Mouse (Mus musculus): ENCODE measurements around the gene Gm35315.
A peak's percentile ranks its signal among the peaks of the same experiment; 100 is the strongest.
"Not testable (repeated sequence)": the region's sequence is repeated elsewhere in the genome, so short reads cannot be mapped to it uniquely, and the experiment has no call there.

Gene Gm35315

DNA sequence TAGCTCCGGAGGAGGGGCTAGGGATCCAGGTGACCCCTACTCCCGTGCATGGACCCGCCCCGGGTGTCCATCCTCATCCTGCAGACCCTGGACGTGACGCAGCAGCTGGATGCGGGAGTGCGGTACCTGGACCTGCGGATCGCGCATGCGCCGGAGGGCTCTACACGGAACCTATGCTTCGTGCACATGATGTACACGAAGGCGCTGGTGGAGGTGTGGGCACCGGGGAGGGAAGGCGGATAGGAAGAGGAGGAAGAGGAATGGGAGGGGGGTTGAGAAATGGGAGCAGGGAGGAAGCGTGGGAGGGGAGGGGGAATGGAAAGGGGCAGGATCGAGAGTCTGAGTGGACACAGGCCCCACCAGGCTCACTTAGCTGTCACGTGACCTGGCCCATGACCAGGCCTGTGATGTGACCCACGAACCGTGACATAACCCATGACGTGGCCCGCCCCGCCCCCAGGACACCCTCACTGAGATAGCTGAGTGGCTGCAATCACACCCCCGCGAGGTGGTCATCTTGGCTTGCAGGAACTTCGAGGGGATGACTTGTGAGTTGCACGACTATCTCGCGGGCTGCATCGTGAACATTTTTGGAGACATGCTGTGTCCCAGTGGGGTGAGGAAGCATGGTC lies 7.6 kb upstream of the Gm35315 start:
- no peak for DNase-seq (ENCODE audit: low spot score)

DNA sequence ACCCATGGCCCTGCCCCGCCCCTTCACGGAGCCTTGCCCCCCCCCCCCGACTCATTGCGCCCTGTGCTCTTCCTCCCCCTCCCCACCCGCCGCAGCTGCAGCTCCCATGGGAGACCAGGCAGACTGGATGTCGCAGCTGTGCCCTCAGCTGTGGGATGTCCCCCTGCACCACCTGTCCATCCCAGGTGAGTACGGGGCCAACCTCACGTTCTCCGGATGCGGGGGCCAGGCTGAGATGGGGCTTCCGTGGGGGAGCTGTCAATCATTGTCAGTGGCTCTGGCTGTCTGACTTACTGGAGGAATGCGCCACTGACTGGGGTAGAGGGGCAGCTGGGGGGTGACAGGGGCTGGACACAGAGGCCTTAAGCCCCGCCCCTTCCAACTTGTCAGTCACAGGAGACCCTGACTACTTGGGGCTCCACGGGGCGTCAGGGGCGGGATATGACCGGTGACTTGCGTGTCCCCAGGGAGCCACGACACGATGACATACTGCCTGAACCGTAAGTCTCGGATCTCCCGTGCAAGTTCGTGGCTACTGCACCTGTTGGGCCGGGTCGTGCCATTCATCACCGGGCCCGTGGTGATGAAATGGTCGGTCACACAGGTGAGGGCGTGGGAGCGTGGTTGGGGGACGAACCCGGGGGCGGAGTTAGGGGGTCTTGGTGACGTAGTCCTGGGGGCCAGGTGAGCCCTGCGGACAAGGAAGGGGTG lies 6.9 kb upstream of the Gm35315 start:
- DNase-seq (ENCODE audit: low spot score): no peak

DNA sequence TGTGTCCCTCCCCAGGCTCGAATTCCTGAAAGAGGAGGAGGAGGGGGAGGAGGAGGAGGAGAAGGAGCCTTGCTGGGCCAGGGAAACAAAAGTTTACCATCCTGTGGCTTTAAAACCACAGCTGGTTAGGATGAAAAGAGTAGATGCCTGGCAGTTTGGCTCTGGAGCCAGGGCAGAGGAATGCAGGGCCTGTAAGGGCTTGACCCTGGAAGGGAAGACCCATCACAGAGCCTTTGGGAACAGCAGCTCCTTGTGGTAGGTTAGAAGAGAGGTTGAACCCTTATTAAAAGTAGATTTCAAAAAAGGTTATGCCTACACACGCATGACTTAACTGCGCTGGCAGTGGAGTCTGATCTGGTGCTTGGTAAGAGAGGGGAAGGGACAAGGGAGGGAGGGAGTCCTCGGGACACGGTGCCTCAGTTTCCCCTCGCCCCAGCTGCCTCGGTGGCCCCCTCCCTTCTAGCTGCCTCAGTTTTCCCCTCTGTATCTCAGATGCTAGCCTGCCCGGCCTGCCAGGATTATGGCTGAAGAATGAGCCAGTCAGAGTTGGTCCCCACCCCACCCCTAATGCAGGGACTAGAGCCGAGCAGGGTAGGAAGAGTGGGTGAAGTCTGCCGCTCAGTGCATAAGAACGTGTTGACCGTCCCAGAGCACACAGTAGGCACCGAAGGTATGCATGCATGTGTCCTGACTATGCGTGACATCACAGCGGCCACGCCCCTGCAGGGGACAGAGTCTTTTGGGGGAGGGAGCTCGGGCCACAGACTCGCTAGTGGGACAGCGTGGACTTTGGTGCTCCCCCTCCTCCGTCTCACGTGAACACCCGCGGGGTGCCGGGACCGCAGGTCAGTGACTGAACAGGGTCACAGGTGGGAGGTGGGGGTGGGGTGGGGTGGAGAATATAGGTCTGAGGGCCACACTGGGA lies 5.7 kb upstream of the Gm35315 start, which contains the start of gene Plcxd1:
Plcxd1 (plus strand) TSS at position 314 of the 925 bp plus-strand sequence.
- DNase-seq (ENCODE audit: low spot score): no peak

DNA sequence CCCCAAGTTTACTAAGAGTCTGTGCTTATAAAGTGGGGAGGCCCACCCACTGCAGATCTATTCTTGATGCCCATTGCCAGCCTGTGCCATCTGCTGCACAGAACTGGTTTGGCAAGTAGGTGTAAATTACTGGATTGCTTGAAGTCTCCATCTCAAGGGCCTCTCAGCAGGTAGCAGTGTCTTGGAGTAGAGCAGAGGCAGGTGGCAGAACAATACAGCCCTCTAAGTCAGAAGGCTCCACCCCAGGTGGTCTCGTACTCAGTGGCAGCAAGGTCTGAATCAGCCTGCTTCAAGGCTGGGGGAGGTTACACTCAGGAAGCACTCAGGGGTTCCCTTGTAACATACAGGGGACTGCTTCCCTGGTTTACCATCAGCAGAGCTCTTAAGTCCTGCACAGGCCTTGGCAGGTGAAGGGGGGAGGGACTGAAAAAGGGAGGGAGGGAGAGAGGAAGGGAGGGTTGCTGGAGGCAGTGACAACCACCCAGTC lies 4.8 kb upstream of the Gm35315 start:
- DNase-seq (ENCODE audit: low spot score): no peak

DNA sequence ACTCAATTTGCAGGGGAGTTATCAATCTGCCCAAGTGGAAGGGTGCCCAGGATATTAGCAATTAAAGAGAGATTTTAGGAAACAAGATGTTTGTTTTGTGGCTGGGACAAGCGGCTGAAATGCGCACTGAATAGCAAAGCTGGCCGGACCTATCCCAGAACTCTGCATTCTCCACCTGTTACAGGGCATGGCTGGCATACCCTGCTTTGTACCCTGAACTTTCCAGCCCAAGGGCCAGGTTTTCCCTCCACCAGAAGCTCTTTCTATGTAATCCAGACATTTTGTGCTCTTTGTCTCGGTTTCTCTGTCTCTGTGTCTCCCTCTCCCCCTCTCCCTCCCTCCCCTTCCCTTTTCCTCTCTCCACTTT lies 610 bp upstream of the Gm35315 start:
- DNase-seq (ENCODE audit: low spot score): no peak

DNA sequence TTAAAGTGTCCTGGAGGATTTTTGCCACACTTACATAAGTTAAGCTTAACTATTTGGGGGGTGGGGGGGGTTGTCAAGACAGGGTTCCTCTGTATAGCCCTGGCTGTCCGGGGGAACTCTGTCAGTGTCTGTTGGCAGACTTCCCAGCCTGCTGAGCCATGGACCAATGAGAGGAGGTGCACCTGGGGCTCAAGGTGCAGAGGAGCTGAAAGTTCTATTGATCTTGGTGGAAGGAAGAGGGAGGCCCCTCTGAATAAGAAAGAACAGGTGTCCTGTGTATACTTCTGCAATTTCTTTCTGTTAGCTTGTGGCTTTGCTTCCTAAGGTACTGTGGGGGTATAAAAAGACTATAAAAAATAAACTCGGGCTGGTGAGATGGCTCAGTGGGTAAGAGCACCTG lies 2.7 kb downstream of the Gm35315 start:
- no peak for DNase-seq (ENCODE audit: low spot score)

DNA sequence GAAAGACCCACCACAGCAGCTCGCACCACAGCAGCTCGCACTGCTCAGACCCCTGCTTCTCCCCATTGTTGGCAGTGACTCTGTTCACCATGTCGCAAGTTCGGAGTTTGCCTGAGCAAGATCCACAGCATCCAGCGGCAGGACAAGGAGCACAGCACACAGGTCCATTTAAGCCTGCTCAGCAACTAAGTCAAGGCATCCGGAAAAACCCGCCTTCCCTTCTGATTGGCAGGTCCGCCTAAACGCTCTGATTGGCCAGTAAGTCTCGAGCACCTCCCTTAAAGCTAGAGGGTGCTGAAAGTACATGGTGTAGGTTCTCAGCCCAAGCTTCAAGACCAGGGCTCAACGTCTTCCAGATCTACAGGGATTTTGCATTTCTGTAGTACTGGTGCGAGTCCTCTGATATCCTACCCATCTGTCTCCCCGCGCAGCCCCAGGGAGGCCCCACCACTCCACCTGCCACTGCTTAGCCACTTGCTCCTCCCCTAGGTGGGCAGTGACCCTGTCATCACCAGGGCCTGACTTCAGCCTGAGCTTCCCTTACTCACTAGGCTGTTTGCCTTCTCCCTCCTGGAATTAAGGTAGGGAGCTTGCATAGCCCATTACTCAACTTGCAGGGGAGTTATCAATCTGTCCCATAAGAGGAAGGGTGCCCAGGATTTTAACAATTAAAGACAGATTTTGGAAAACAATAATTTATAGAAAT lies 7.9 kb downstream of the Gm35315 start:
- no peak for DNase-seq (ENCODE audit: low spot score)

DNA sequence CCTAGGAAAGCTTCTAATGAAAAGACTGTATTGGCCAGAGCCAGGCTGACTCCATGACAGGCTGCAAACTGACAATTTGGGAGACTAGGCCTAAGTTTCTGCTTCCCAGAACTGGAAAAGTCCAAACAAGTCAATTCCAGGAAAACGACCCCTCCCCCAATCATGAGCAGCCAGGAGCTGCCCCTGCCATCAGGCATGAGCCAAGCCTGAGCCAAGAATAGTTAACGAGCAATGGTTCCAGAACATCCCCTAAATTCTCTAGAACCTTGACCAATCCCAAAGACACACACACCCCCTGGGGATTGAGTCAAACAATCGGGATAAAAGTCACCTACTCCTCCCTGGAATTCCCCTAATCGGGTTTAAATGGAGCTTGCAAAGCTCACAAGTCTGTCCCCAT lies 11.3 kb downstream of the Gm35315 start:
- no peak for DNase-seq (ENCODE audit: low spot score)

DNA sequence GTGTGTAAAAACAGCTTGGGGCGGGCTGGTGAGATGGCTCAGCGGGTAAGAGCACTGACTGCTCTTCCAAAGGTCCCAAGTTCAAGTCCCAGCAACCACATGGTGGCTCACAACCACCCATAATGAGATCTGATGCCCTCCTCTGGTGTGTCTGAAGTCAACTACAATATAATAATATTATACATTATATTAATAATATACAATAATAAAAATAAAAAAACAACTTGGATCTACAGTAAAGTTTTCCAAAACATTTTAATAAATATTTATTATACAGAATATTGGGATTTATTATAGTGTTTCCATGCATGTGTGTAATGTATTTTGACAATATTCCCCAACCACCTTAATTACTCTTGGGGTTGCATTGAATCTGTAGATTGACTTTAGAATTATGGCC lies 21.8 kb downstream of the Gm35315 start, which contains the start of gene Gm17655:
Gm17655 (minus strand) TSS at position 101 of the 400 bp plus-strand sequence.
- DNase-seq (ENCODE audit: low spot score): not testable (repeated sequence)

DNA sequence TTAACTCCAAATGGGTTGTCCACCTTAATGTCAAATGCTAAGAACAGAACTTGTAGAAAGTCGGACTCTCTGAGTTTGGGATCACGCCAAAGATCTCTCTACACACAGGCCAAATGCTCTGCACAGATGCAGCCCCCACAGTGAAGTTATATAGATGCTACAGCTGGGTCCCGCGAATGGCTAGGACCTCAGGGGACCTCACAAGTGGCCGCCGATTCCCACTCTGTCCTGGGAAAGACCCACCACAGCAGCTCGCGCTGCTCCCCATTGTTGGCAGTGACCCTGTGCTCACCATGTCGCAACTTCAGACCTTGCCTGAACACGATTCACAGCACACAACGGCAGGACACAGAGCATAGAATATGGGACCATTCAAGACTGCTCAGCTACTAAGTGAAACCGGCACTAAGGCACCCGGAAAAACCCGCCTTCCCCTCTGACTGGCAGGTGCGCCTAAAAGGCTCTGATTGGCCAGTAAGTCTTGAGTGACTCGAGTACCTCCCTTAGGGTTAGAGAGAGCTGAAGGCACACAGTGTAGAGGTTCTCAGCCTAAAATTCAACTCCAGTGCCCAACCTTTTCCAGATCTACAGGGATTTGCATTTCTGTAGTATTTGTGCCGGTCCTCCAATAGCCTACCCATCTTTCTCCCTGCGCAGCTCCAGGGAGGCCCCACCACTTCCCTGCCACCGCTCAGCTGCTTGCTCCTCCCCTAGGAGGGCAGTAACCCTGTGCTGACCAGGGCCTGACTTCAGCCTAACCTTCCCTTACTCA lies 36.4 kb downstream of the Gm35315 start:
- DNase-seq (ENCODE audit: low spot score): peak; percentile 65

Measured in spleen, adult 12 weeks (tissue).